Mouse (Mus musculus) gastrocnemius, adult 2 months (tissue): Measurements from ENCODE around the gene Tmem200b. TPM values are rescaled to one million over a fixed set of nuclear protein-coding genes. Genes with fewer than 3 reads are reported as not detected.

Source experiments
- DNase-seq: peaks from one replicate; pipeline ENCODE4 v3.0.0; 2022
- H3K27ac ChIP-seq: fragments of 200-600 bp; 2 replicates; pipeline ENCODE4 v1.8.1; 2022; ENCODE audit warnings: mild to moderate bottlenecking
- H3K4me3 ChIP-seq: fragments of 200-600 bp; 2 replicates; pipeline ENCODE4 v1.8.1; 2022; ENCODE audit warnings: mild to moderate bottlenecking, moderate library complexity
- CTCF ChIP-seq: fragments of 200-600 bp; IDR thresholded peaks from 2 replicates; pipeline ENCODE4 v1.8.1; 2022; ENCODE audit warnings: antibody characterized with exemption, mild to moderate bottlenecking, moderate library complexity
- intact Hi-C: fragments of 180-260 bp; cut with DNase I; formaldehyde crosslinking; loops from one replicate; pipeline ENCODE4 v1.15.1; 2025
- total RNA-seq, 2 experiments: library from RNA; stranded (reverse); gene quantifications; 2 replicates each; pipeline ENCODE4 v1.2.3; 2021

Tmem200b gene
- total RNA-seq, 2 experiments from 2014 or later: 1.2 to 4.0 TPM

- Histone ChIP-seq H3K27ac (no peak overlapping the region; the same call in 1 of the 2 replicates), H3K4me3 (no peak overlapping the region)
- DNase-seq: no peak
- TF ChIP-seq CTCF: no peak
- intact Hi-C loops: no loop called here
Observed at GRCm38 (mm10) chr4:131924096-131924810, 2.7 kb downstream of the Tmem200b start.

GRCm38 (mm10) chr4:131929146-131929545, 7.6 kb downstream of the Tmem200b start:
- no peak for TF ChIP-seq CTCF
- Histone ChIP-seq H3K27ac (no peak overlapping the region), H3K4me3 (no peak overlapping the region)
- intact Hi-C loops: no loop called here
- DNase-seq: no peak

GRCm38 (mm10) chr4:131939459-131939858, 17.9 kb downstream of the Tmem200b start:
- intact Hi-C loops: no loop called here
- no peak for TF ChIP-seq CTCF
- DNase-seq: no peak
- Histone ChIP-seq H3K4me3 (no peak overlapping the region), H3K27ac (no peak overlapping the region)

GRCm38 (mm10) chr4:131940846-131941245, 19.3 kb downstream of the Tmem200b start:
- no peak for TF ChIP-seq CTCF
- no peak overlapping the region for H3K4me3 ChIP-seq
- no peak overlapping the region for H3K27ac ChIP-seq
- intact Hi-C loops: no loop called here
- DNase-seq: no peak

- intact Hi-C loops: no loop called here
- Histone ChIP-seq H3K4me3 (no peak overlapping the region), H3K27ac (peak overlapping the region; percentile 66)
- DNase-seq: no peak
- TF ChIP-seq CTCF: no peak
Observed at GRCm38 (mm10) chr4:131947848-131948247, 26.3 kb downstream of the Tmem200b start.

GRCm38 (mm10) chr4:131949903-131950302, 28.3 kb downstream of the Tmem200b start:
- no peak for TF ChIP-seq CTCF
- Histone ChIP-seq H3K4me3 (no peak overlapping the region), H3K27ac (no peak overlapping the region)
- no peak for DNase-seq
- intact Hi-C loops: no loop called here

- no peak overlapping the region for H3K27ac ChIP-seq
- intact Hi-C loops: no loop called here
- DNase-seq: no peak
- TF ChIP-seq CTCF: no peak
- H3K4me3 ChIP-seq: no peak overlapping the region
Observed at GRCm38 (mm10) chr4:131950657-131951056, 29.1 kb downstream of the Tmem200b start.

- H3K27ac ChIP-seq: peak overlapping the region; percentile 31; the same call in 1 of the 2 replicates
- no peak overlapping the region for H3K4me3 ChIP-seq
- DNase-seq: no peak
- intact Hi-C loops: no loop called here
- no peak for TF ChIP-seq CTCF
Observed at GRCm38 (mm10) chr4:131957161-131957560, 35.6 kb downstream of the Tmem200b start.

- Histone ChIP-seq H3K27ac (no peak overlapping the region), H3K4me3 (no peak overlapping the region)
- DNase-seq: peak; percentile 18
- intact Hi-C loops: loop anchor here (2.0 kb wide), 1 partner anchor 108 kb away; no protein-coding TSS in a partner anchor
- peak; percentile 50 for TF ChIP-seq CTCF
Observed at GRCm38 (mm10) chr4:131968873-131969272, 47.3 kb downstream of the Tmem200b start.

- intact Hi-C loops: no loop called here
- no peak overlapping the region for H3K4me3 ChIP-seq
- DNase-seq: no peak
- no peak overlapping the region for H3K27ac ChIP-seq
- no peak for TF ChIP-seq CTCF
Observed at GRCm38 (mm10) chr4:131970244-131970853, 48.8 kb downstream of the Tmem200b start.

Other genes starting within 250 kb of the Tmem200b start
- gene Ptpru, start 83.5 kb upstream of the Tmem200b start, total RNA-seq: 1 to 10 TPM; 1.7 to 2.6 TPM
- 10 to 100 TPM; 16.3 to 25.4 TPM for gene Mecr, start 78.3 kb upstream of the Tmem200b start, total RNA-seq
- gene Srsf4, start 48.2 kb upstream of the Tmem200b start, total RNA-seq: 10 to 100 TPM; 32.0 to 33.8 TPM
- gene Gm10300, start 152.9 kb downstream of the Tmem200b start, total RNA-seq: under 1 TPM in 1 of 2 experiments, not detected in 1; 0.08 TPM
- gene Epb41, start 153.6 kb downstream of the Tmem200b start, total RNA-seq: 100 to 1,000 TPM; 102 to 113 TPM
- gene Oprd1, start 222.7 kb downstream of the Tmem200b start, total RNA-seq: not detected